Mouse (Mus musculus) embryo, embryonic 11 days (tissue): ENCODE measurements around the gene Lgals1.

Experiments
- DNase-seq: peaks from one replicate; pipeline ENCODE4 v3.0.0-alpha.2; 2015

The Lgals1 gene

DNA sequence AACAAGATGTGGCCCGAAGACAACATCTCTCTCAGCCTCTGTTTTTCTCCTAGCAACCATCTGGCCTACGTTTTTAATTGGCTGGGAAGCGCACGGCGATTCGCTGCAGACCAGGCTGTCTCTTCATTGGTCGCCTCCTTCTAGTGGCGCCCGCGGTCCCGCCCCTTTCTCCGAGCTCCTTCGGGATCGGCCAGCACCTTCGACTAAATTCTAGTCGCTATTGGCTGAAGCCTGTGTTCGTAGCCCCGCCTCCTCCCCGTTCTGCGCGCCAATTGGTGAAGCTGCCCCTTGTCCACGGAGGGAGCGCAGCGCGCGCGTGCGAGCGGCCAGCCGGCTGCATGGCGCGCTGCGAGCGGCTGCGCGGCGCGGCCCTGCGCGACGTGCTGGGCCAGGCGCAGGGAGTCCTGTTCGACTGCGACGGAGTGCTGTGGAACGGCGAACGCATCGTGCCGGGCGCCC, 12.9 kb upstream of the Lgals1 start, which contains the start of gene Pdxp:
Pdxp (plus strand) TSS at position 288 of the 459 bp plus-strand sequence.
- peak; percentile 99 for DNase-seq

DNA sequence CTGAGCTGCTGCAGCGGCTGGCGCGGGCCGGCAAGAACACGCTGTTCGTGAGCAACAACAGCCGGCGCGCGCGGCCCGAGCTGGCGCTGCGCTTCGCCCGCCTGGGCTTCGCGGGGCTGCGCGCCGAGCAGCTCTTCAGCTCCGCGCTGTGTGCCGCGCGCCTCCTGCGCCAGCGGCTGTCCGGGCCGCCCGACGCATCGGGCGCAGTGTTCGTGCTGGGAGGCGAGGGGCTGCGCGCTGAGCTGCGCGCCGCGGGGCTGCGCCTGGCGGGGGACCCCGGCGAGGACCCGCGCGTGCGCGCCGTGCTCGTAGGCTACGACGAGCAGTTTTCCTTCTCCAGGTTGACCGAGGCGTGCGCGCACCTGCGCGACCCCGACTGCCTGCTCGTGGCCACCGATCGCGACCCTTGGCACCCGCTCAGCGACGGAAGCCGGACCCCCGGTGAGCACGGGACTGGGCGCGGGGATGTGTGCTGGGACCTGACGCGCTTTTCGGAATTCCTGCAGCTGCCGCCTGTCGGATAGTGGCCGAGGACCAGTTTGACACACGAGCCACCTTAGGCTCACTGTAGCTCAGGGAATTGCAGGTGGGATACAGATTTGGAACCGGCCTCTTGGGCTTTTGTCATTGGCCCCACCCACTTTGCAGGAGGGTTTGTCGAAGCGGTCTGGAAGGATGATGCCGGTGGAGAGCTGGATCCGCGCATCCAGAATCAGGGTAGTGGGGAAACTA, 12.3 kb upstream of the Lgals1 start:
- DNase-seq, result peak; percentile 84

DNA sequence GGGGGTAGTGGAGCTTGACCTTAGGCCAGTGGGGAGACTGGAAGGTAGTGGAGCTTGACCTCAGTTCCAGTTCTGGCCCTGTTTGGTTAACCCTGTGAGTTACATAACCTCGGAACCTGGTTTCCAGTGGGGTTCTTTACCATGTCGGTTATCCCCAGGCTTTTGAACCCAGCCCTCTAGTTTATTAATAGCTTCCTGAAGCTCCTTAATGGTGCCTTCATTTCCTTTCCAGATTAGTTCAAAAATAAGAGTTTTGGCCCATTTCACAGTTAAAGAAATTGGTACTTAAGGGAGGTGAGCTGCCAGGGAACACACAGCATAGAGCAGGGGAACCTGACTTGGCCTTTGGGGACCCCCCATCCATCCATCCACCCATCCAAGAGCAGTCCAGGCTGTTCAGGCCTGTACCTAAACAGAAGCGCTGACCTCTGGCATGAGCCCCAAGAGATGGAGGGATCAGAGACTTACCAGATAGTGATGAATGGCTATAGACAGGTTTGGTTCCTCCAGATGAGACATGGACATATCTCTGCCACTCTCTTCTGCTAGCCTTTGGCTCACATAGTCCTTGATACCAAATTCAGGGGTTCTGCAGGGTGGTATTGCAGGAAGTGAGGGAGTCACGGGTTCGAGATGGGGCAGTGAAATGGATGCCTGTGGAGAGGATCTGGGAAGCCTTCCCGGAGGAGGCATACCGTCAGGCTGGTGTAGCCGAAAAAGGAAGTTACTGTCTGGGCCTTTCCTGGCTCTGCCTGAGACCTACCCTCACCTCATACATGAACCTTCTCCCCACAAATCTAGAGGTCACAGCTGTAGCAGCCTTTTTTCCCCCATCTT, 11.5 kb upstream of the Lgals1 start:
- DNase-seq, result no peak

DNA sequence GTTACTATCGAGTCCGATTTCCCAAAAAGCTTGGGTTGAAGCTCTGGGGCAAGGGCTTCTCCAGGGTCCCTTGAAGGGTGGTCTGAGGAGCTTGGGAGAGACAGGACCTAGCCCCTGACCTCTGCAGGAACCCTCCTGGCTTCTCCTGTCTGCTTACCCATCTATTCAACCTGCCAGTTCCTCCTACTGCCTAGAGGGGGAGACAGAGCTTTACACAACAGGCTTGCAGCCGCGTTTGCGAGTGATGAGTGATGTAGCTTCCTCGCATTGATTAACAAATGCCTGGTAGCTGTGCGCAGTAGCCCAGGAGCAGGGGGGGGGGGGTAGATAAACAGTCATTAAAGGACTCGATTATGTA, 10.9 kb upstream of the Lgals1 start:
- DNase-seq, result peak; percentile 91

DNA sequence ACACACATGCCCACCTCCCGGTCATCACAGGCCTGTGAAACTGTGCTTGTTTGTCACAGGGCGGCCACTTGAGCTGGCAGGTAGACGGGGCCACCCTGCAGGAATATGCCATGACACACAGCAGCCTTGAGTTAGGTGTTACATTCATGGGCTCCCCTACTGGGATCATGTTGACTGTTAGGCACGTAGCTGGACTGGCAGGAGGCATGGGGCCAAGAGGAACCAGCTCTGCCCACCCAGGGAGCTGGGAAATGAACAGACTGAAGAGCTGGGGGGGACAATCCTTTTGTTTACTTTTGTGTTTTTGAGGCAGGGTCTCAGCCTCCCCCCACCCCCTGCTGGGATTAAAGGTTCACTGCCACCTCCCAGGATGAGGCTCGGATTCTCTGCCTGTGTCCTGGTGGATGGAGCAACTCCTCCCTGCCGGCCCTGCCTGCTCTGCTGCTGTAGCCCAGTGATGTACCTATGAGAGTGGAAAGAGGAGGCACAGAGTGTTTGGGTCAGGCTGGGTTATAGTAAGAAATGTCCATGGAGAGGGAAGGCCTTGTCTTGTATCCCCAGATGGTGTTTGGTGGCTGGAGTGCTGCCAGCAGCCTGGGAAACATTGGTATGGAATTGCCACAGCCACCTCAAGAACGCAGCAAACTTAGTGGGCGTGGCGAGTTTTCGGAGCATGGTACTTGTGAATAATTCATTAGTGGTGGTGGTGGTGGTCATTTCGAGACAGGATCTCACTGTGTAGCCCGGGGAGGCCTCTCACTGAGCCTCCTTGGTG, 10.3 kb upstream of the Lgals1 start:
- DNase-seq, result no peak

DNA sequence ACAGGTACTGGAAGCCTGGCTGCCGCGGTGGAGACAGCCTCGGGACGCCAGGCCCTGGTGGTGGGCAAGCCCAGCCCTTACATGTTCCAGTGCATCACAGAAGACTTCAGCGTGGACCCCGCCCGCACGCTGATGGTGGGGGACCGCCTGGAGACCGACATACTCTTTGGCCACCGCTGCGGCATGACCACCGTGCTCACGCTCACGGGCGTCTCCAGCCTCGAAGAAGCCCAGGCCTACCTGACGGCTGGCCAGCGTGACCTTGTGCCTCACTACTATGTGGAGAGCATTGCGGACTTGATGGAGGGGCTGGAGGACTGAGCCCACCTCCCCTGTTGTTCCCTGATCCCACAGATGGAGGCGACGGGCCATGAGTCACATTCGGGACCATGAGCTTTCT, 8.4 kb upstream of the Lgals1 start:
- no peak for DNase-seq

DNA sequence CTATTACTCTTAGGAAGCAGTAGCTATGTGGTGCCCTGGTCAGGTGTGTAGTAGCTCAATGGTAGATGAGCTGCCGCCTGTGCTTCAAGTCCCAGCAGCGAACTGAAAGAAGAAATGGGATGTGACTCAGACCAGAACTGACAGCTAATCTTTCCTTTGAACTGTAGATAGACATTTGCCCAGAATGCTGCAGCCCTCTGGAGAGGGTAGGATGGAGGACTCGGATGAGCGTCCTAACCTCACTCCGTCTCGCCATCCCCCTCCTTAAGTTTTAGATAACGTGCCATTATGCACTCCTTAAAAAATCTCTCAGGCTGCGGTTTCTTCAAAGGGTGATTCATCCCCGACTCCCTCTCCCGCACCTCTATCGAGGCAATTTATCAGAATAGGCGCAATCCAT, 6.6 kb upstream of the Lgals1 start:
- no peak for DNase-seq

DNA sequence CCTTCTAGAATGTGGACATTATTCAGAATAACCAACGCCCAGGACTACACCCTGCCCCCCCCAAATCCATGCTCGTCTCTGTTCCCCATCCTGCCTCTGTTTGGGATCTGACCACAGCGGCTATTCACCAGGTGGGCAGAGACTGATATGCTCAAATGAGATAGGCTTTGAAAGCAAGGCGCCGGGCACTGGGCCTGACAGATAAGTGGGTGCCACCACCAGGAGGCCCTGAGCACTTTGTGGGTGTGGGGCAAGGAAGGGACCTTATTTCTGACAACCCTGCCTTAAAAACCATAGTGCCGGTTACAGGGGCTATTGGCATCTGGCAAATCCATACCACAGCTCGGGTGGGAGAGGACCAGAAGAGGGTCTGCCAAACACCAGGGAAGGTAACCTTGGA, 3.8 kb upstream of the Lgals1 start:
- no peak for DNase-seq

DNA sequence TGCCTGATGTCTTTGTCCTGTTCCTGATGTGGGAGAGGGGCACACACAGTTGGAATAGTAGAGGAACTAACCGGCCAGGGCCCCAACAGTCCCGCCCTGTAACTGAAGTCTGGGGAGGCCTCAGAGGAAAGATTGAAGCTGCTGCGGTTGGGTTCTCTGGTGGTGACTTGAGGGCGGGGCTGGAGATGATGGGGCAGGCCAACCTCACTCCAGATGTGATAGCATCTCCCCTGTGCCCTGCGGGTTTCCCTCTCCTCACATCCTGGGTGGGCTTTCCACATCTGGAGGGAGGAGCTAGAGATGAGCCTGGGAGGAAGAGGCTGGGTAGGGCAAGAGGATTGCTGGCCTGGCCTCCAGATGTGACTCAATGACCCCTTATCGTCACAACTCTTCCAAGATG, 2.9 kb upstream of the Lgals1 start:
- peak; percentile 38 for DNase-seq

DNA sequence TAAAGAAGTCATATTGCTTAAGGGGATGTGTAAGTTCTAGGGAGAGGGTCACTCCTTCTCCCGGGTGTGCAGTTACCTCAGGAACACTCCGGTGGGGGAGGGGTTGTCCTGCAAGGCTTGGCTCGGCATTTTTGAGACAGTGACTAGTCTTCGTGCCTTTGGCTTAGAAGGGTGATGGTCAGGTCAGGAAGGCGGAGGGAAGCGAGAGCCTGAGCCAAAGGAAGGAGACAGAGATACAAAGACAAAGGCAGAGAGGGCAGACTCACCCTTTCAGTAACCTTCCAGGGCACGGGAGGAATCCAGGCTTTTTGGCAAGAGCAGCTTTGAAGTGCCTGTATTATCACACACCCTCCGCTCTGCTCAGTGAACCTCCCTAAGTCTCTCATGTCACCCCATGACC, 1.4 kb upstream of the Lgals1 start:
- DNase-seq, result peak; percentile 31

DNA sequence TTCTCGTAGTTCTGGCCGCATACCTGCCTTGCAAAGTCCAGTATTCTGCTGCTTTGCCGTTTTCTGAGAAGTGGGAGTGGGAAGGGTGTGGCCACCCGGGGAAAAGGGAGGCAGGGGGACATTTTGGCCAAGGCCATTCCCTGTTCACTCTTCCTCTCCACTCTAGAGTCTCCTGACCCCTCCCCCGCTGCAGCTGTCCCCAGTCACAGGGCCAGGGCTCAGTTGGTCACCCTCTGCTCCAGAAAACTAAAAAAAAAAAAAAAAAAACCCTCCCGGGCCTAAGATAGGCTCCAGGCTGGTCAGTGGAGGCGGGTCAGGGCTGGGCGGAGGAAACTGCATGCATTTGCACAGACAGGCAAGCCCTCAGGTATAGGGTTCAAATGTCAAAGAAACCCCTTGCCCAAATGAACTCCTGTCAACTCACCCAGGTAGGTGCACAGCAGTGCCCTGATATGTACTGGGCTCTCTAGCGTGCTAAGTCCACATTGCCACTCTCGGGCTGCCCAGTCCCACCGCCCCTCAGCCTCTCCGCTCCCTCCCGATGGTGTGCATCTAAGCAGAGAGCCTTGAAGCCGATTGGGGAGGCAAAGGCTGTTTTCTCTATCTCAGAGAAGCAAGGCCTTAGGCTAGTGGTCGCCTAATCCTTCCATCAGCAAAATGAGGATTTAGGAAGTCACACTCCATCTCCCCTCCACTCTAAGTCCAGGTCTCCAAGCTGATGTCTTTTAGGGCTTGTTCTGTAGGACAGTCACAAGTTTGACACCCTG, 679 bp downstream of the Lgals1 start:
- DNase-seq, result no peak

DNA sequence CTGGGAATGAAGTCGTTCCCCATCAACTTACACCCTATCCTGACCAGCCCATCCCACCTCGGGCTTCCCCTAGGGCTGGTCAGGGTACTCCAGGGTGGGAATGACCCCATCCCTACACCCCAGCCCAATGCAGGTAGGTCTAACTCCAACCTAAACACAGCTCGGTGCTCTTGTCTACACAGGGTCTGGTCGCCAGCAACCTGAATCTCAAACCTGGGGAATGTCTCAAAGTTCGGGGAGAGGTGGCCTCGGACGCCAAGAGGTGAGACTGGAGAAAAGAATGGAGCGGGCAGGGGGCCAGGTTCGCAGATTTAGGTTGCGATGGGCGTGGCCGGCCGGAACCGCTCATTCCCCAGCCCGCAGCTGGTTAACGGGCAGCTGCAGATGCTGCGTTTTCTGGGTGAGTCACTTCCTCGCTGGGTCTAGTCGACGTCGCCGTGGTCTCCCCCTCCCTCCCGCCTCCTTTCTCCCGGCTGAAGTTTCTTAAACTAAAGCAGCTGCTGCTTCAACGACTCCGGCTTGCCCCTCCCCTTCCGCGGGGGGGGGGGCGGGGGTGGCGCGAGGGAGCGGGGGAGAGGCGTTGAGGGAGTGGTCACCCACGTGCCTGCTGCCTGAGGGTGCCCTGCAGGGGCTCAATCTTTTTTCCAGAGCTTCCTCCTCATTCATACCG, 1.4 kb downstream of the Lgals1 start:
- peak; percentile 88 for DNase-seq

DNA sequence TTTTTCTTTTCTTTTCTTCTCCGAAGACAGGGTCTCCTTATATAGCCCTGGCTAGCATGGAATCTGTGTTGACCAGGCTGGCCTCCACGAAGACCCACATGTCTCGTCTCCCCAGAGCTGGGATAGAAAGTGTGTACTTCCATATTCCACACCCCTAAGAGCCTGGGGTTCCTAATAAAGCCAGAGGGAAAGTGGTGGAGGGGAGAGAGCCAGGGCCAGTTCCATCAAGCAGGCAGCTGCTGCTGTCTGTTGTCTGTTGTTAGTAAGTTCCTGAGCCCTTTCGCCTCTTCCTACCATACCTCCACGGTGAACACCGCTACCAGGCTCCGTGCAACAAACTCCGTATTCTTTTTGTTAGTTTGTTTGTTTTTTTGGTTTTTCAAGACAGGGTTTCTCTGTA, 2.0 kb downstream of the Lgals1 start:
- peak; percentile 31 for DNase-seq

DNA sequence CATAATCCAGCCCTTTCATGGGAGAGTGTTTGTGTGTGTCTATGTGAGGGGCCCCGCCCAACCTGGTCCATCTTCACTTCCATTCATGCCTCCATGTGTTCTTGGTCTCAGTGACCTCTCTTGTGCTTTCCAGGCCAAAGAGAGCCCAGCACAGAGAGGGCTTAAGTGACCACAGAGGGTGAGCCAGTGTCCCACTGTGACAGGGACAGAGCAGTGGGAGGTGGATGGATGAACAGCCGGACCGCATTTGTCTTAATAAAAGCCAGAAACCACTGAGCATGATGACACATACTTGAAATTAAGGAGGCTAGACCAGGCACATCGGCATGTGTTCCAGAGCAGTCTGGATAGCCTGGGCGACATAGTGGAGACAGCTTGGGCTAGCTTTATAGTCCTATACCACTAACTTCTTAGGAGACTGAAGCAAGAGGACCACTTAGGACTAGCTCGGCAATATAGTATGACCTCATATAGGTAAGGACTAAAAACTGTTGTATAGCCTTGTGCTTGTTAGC, 3.7 kb downstream of the Lgals1 start:
- no peak for DNase-seq

DNA sequence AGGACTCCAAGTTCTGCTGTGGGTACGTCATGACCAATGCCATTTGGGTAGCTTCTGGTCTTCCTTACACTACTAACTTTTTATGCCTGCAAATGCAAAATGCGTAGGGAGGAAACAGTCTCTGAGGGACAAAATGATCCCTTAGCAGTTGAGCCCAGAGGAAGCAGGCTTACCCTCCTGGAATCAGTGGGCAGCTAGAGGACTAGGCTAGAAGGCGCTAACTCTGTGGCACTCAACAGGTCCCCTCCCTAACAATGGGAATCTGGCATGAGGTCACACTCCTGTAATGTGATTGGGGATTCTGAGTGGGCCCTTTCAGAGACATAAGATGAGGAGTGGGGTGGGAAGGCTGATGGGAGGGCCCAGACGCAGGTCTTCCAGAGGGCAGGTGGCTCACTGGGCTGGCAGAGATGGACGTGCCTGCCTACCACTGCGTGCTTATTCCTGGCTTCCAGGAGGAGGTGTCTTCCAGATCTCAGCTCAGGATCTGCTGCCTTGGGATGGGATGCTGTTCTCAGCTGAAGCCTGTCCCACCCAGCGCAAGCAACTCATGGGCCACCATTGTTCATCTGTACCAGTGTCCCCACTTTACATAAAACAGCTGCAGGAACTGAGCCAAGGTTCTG, 4.4 kb downstream of the Lgals1 start:
- no peak for DNase-seq

DNA sequence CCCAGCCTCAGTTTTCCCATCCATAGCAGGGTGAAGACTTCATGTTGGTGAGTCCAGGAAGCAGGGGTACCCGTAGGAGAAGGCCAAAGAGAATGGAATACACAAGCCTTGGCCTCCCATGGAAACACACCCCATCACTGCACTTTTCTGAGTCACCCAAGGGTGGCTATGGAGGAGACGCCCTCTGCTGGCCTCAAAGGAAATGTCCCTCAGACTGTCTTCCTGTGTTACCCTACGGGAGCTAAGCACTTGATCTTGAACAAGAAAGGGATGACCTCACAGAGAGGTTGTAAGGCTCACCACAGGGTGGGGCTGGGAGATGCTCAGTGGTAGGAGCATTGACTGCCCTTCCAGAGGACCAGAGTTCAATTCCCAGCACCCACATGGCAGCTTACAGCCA, 5.1 kb downstream of the Lgals1 start:
- DNase-seq, result peak; percentile 39

DNA sequence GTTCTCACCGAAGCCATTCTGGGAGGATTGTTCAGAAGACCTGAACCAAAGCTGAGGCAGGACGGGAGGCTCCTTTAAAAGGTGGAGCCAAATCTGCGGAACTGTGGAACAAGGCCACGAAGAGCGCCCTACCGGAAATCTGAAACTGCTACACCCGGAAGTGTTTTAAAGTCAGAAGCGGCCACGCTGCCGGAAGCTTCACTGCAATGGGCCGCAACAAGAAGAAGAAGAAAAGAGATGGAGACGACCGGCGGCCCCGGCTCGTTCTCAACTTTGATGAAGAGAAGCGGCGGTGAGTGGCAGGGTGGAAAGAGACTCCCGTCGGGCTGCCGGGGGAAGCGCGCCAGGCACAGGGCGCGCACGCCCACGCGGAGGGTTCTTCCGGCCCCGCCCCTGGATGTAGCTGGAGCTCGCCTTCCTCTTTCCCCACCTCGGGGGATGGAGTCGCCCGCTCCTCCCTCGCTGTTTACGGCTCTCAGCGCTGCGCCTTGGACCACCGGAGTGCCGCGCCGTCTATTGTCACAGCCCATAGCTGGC, 8.3 kb downstream of the Lgals1 start, which contains the start of gene Nol12:
Nol12 (plus strand) TSS at position 150 of the 537 bp plus-strand sequence.
- peak; percentile 93 for DNase-seq

DNA sequence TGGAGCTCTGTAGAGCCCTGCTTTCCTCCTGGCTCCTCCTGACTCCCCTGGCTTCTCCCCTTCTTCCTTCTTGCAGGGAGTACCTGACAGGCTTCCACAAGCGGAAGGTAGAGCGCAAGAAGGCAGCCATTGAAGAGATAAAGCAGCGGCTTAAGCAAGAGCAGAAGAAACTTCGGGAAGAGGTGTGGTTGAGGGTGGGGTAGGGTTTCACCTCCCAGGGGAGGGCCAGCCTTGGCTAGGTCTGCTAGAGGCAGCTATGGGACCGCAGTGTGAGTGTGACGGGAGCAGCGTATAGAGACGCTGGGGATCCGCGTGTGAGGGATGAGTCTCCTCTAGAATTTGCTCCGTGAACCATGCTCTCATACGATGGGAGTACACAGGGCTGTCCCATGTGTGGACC, 9.9 kb downstream of the Lgals1 start:
- DNase-seq, result no peak

DNA sequence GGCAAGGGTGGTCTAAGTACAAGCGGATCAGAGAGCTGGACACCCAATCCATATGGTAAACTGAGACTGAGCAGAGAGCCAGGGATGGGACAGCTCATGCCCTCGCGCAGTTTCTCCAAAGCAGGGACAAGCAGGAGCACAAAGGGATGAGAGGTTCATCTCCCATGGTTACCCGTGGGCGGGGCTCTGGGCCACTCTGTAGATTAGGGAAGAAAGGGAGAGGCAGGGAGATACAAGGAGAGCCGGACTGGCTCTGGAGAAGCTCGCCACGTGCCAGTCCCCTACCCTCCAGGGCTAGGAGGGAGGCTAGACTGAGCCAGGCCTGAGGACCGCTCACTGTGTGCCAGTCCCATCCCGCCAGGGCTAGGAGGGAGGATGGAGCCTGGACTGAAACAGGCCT, 10.8 kb downstream of the Lgals1 start:
- DNase-seq, result no peak

DNA sequence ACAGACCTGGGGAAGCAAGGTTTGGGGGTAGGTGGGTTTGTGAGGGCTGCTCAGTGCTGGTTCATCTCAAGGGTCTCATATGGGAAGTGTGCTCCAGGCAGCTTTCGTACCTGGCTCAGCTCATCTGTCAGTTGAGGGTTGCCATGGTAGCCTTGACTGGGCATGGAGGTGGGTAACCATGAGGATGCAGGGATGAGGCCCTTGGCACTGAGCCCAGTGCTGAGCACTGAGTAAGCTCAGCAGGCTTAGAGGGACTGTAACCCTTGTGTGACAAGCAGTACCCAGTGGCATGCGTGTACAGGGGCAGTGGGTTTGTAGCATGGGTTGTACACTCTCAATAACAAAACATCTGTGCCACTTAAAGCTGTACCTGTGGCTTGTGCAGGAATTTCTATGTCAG, 11.4 kb downstream of the Lgals1 start:
- DNase-seq, result no peak

DNA sequence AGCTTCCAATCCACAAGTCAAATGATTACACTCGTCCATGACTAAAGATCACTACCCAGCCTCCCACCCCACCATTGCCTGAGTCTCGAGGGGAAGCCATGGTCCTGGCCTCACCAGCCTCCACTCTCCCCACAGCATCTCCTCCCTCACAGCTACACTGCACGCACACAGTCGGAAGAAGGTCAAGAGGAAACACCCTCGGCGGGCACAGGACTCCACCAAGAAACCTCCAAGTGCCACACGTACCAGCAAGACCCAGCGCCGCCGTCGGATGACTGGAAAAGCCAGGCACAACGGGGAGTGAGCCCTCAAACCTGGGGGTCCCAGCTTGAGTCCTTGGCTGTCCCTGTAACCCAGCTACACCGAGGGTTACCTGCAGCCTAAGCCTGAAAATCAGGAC, 13.8 kb downstream of the Lgals1 start:
- no peak for DNase-seq
